Mouse (Mus musculus) embryonic facial prominence, embryonic 11.5 days (tissue): ENCODE measurements at regions not wholly inside any gene's neighbourhood (a gene's known extent, or its start where the extent isn't known, plus 50 kb on each side); places are given as distances from the start of the nearest gene placed in this dataset.

ENCODE experiments used
- ATAC-seq: fragments of 200-750 bp; cut with Nextera tagmentation; replicated peaks from 2 replicates; pipeline ENCODE4 v1.8.0; 2017; ENCODE audit warnings: low read depth; ENCODE audit not compliant: insufficient number of reproducible peaks, low FRiP score, low TSS enrichment
- DNase-seq: peaks from one replicate; pipeline ENCODE4 v3.0.0-alpha.2; 2015; ENCODE audit warnings: low spot score
- H3K27ac ChIP-seq: fragments of 300-500 bp; sonication (generic); replicated peaks from 2 replicates; pipeline ENCODE4 v1.5.1; 2014; ENCODE audit warnings: mild to moderate bottlenecking, low read depth, low read length, control low read depth
- H3K27me3 ChIP-seq: fragments of 300-500 bp; sonication (generic); 2 replicates; pipeline ENCODE4 v1.6.1; 2014; ENCODE audit warnings: mild to moderate bottlenecking, low read length, moderate library complexity, mixed read lengths; ENCODE audit not compliant: control insufficient read depth, insufficient read depth
- H3K36me3 ChIP-seq: fragments of 300-500 bp; sonication (generic); replicated peaks from 2 replicates; pipeline ENCODE4 v1.6.1; 2014; ENCODE audit warnings: low read depth, mild to moderate bottlenecking, low read length, moderate library complexity, mixed read lengths; ENCODE audit not compliant: control insufficient read depth, insufficient read depth
- H3K4me1 ChIP-seq: fragments of 300-500 bp; sonication (generic); 2 replicates; pipeline ENCODE4 v1.6.1; 2014; ENCODE audit warnings: low read length, mixed read lengths; ENCODE audit not compliant: control insufficient read depth, insufficient read depth
- H3K4me2 ChIP-seq: fragments of 300-500 bp; sonication (generic); 2 replicates; pipeline ENCODE4 v1.6.1; 2014; ENCODE audit warnings: low read depth, mild to moderate bottlenecking, control low read depth, low read length, moderate library complexity
- H3K4me3 ChIP-seq: fragments of 300-500 bp; sonication (generic); 2 replicates; pipeline ENCODE4 v1.5.1; 2014; ENCODE audit warnings: low read depth, low read length, control low read depth
- H3K9ac ChIP-seq: fragments of 300-500 bp; sonication (generic); replicated peaks from 2 replicates; pipeline ENCODE4 v1.6.1; 2014; ENCODE audit warnings: mild to moderate bottlenecking, control low read depth, low read length
- H3K9me3 ChIP-seq: fragments of 300-500 bp; sonication (generic); replicated peaks from 2 replicates; pipeline ENCODE4 v1.6.1; 2016; ENCODE audit warnings: mild to moderate bottlenecking, low read length, inconsistent platforms, mixed read lengths; ENCODE audit not compliant: control insufficient read depth
- WGBS: fragments of 180-500 bp; shearing (Covaris S2); extraction: QIAGEN DNeasy Blood & Tissue Kit; methylation state at CpG from one replicate; pipeline ENCODE4 v1.1.7; 2014; 5-methylcytosine and 5-hydroxymethylcytosine counted together

GRCm38 (mm10) chr3:132565755-132566154, 63.9 kb upstream of the Gimd1 start:
- WGBS, result 87% methylated on average over 2 of the region's 2 CpGs
- no peak overlapping the region for H3K4me3 ChIP-seq
- H3K27me3 ChIP-seq, result no peaks in the 10 kb centered on the region
- no peak overlapping the region for H3K9ac ChIP-seq
- no peaks in the 10 kb centered on the region for H3K36me3 ChIP-seq
- no peak overlapping the region for H3K4me2 ChIP-seq
- no peak for ATAC-seq
- DNase-seq, result no peak
- no peaks in the 10 kb centered on the region for H3K9me3 ChIP-seq
- H3K27ac ChIP-seq, result no peak overlapping the region
- no peaks in the 10 kb centered on the region; the same call in 1 of the 2 replicates for H3K4me1 ChIP-seq

- Histone ChIP-seq H3K4me3 (no peak overlapping the region), H3K9ac (no peak overlapping the region), H3K4me1 (no peaks in the 10 kb centered on the region; the same call in 1 of the 2 replicates), H3K9me3 (no peaks in the 10 kb centered on the region), H3K36me3 (no peaks in the 10 kb centered on the region), H3K4me2 (no peak overlapping the region), H3K27me3 (no peaks in the 10 kb centered on the region), H3K27ac (no peak overlapping the region)
- peak; percentile 21 for DNase-seq
- WGBS, result 37% methylated on average over 7 of the region's 7 CpGs
- no peak for ATAC-seq
Measured at GRCm38 (mm10) chr3:132566301-132566700, 63.3 kb upstream of the Gimd1 start.
